Mouse (Mus musculus) olfactory bulb, adult 2 months (tissue): ENCODE measurements around the gene Mtus2. TPM values are rescaled to one million over a fixed set of nuclear protein-coding genes. Genes with fewer than 3 reads are reported as not detected.

Experiments
- H3K27ac ChIP-seq: fragments of 200-500 bp; 2 replicates; pipeline ENCODE4 v1.5.1; 2012; ENCODE audit warnings: low read depth, low read length; ENCODE audit not compliant: insufficient read depth
- H3K4me1 ChIP-seq: fragments of 200-500 bp; 2 replicates; pipeline ENCODE4 v1.6.1; 2012; ENCODE audit warnings: low read length; ENCODE audit not compliant: control insufficient read depth, insufficient read depth
- H3K4me3 ChIP-seq: fragments of 200-500 bp; 2 replicates; pipeline ENCODE4 v1.5.1; 2012; ENCODE audit warnings: mild to moderate bottlenecking, low read depth, low read length, moderate library complexity; ENCODE audit not compliant: insufficient read depth
- CTCF ChIP-seq: fragments of 200-500 bp; IDR thresholded peaks from 2 replicates; pipeline ENCODE4 v1.5.1; 2012; ENCODE audit warnings: low read depth, mild to moderate bottlenecking, low read length, moderate library complexity; ENCODE audit not compliant: insufficient read depth
- POLR2A ChIP-seq: fragments of 200-500 bp; IDR thresholded peaks from 2 replicates; pipeline ENCODE4 v1.6.1; 2012; ENCODE audit warnings: mild to moderate bottlenecking, low read depth, low read length, moderate library complexity; ENCODE audit not compliant: insufficient read depth
- WGBS: fragments of 180-500 bp; shearing (Covaris S2); methylation state at CpG from one replicate; pipeline ENCODE4 v1.1.7; 2018; 5-methylcytosine and 5-hydroxymethylcytosine counted together
- polyA plus RNA-seq: library from polyadenylated mRNA; stranded (reverse); fragments of >200 nt; gene quantifications from 2 replicates; pipeline ENCODE4 v1.2.4, GENCODE M21; 2012; ENCODE audit warnings: low replicate concordance; ENCODE audit not compliant: missing spikeins, insufficient read depth, insufficient read length

Mtus2 gene
- polyA plus RNA-seq, 1 experiment: not detected

DNA sequence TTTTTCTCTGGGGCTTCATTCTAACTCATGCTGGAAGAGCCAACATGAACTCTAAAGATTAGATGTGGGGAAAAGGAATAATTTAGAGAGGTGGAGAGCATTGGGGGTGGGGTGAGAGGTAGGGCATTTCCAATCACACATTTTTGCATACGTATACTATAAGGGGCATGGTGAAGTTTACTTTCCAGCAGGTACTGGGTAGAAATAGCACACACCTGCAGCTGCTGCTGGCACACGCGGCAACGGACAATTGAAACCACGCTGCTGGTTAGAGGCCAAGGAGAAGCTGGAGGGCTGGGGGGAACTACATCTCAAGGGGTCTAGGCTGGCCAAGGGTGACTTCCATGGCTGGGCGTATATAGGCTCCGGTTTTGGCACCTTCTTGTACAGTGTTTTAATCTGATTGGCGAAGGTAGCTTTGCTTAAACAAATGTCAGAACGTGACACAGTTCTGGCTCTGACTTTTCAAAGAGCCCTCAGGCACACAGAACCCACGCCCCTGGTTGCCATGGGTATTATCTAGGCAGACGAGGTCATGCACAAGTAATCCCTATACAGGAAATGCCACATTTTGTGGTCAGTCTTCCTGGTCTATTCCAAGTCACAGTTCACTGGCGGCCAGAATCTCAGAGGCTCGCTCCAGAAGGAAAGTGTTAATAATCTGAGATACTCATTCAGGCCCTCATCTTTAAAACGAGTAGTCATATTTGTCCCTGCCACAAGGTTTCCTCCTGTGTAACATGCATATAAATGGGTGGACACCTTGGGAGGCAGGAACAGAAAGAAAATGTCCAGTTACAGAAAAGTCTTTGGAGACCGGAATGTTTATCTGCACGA lies 404.0 kb downstream of the Mtus2 start:
- H3K4me1 ChIP-seq: no peaks in the 10 kb centered on the region; the same call in 1 of the 2 replicates
- WGBS: 85% methylated on average over 16 of the region's 16 CpGs
- H3K27ac ChIP-seq: no peak overlapping the region
- H3K4me3 ChIP-seq: no peak overlapping the region
- TF ChIP-seq CTCF (no peak), POLR2A (no peak)

GRCm38 (mm10) chr5:148361759-148362010 lies 404.6 kb downstream of the Mtus2 start:
- no peak overlapping the region for H3K4me3 ChIP-seq
- no peak overlapping the region for H3K27ac ChIP-seq
- no peaks in the 10 kb centered on the region; the same call in 1 of the 2 replicates for H3K4me1 ChIP-seq
- no peak for TF ChIP-seq CTCF
- no peak for TF ChIP-seq POLR2A
- 68% methylated on average over 3 of the region's 3 CpGs for WGBS

DNA sequence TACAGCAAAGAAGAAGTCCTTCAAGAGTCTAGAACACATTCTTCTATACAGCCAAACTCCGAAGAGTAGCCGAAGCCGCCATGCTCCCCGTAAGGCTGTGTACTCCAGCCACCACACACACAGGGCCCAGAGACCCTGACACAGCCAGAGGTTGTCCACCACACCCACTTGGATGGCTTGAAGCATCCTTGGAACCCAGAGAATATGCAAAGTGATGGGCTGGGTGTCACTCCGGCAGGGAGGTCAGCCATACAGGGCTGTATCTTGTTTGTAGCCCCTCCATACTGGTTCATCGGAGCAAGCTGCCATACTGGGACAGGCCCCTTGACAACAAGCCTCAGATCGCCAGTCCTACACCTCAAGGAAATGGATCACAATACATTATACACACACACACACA lies 405.2 kb downstream of the Mtus2 start:
- TF ChIP-seq CTCF (no peak), POLR2A (no peak)
- WGBS: 97% methylated on average over 7 of the region's 7 CpGs
- H3K27ac ChIP-seq: no peak overlapping the region

DNA sequence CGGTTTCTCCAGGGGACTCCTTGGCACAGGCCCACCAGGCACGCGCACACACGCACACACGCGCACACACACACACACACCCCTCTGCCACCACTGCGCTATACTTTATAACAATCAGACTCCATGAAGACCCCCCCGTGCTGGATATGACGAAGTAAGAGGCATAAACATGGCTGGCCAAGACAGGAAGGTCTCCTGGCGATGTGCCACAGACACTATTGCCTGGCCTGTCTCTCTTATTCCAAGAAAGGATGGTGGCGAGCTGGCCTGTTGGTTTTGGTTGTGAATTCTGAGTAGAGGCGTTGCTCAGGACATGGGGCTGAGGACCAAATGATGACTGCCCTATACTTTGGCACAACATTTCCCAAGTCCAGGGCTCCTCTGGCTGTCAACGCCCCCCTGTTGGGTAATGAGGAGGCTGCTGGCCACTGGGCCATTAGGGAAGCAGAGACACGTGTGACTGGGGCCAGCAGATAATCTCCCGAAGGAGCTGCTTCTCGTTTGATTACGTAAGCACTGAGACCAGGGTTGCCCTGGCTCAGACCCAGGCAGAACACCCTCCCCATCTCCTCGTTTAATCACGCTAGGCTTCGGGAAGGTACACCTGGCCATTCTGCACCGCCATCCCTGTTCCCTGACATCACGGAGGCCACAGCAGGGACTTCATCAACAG lies 406.5 kb downstream of the Mtus2 start:
- Histone ChIP-seq H3K4me1 (no peaks in the 10 kb centered on the region; the same call in 1 of the 2 replicates), H3K27ac (no peak overlapping the region), H3K4me3 (no peak overlapping the region)
- WGBS: 83% methylated on average over 22 of the region's 22 CpGs
- TF ChIP-seq POLR2A: no peak
- TF ChIP-seq CTCF: no peak

More for the DNA sequence above, 405.2 kb downstream of the Mtus2 start:
- Histone ChIP-seq H3K4me1 (no peaks in the 10 kb centered on the region; the same call in 1 of the 2 replicates), H3K4me3 (no peak overlapping the region)

Other genes with a start within 250 kb of the Mtus2 start
- gene Flt1, start 231.3 kb upstream of the Mtus2 start, polyA plus RNA-seq: not detected in 2 replicates
- gene Pomp, start 96.9 kb upstream of the Mtus2 start, polyA plus RNA-seq: 1,212 TPM in 1 of 2 replicates, not detected in the other
- not detected in 2 replicates for gene Slc46a3, start 62.5 kb upstream of the Mtus2 start, polyA plus RNA-seq